Mouse (Mus musculus): ENCODE measurements around the gene Mast1. TPM values are rescaled to one million over a fixed set of nuclear protein-coding genes. Genes with fewer than 3 reads are reported as not detected.

The Mast1 gene
- total RNA-seq, 2 experiments from 2014 or later: 75.6 to 83.6 TPM

DNA sequence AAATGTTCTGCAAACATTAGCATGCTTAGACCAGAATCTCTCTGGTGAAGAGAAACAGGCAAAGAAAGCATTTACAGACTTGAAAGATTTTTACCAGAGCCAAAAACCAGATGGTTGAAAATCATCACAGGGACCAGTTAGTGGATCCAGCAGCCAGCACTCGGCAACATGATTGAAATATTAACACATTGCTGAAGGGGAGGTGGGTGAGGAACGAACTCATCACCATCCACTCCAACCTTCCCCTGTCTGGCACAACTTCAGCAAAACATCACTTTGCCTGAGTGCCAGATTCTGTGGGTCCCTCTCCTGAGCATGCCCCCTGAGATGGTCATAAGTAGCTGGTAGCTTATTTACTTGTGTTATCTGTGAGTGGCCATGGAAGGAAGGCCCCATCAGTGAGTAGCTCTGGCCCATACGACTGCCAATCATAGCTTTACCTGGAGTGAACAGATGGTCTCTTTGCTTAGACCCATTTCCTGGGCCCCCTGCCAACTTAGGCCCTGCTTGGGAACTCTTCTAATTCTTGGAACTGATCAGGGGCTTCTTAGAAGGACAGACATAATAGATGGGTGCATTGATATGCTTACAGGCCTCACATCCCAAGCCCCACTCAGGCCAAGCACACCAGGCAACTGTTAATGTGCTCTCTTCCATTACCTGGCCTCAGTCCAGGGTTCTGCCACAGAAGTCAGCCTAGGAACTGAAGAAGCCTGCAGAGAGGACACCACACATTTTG, 59.7 kb downstream of the Mast1 start:
- no peak for DNase-seq (ENCODE audit: low spot score in 2 of 2)

DNA sequence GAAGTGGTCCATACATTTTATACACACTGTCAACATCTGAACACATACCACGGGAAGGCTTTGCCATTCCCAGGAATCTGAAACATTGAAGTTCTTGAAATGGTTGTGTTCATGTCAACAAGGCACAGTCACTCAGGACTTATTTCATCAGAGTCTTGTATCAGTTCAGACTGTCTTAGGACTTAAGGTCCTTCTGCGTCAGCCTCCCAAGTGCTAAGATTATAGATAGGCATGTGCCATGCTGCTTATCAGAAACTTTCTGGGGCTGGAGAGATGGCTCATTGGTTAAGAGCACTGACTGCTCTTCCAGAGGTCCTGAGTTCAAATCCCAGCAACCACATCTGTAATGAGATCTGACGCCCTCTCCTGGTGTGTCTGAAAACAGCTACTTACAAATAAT, 62.8 kb downstream of the Mast1 start:
- DNase-seq (ENCODE audit: low spot score in 2 of 2): no peak

DNA sequence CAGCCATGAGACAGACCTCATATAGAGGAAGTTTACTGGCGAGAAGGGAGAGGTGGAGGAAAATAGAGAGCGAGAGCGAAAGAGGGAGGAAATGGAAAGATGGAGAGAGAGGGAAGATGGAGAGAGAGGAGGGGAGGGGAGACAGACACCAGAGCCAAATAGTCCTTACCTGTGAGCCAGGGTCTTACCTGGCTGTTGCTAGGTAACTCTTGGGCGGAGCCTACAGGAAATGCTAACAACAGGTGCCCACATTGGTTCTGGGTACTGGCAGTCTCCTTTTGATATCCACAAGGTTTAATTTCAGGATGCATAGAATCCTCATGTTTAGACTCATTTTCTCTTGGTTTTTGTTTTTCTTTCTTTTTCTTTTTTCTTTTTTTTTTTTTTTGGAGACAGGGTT, 64.1 kb downstream of the Mast1 start:
- no peak for DNase-seq (ENCODE audit: low spot score in 2 of 2)

DNA sequence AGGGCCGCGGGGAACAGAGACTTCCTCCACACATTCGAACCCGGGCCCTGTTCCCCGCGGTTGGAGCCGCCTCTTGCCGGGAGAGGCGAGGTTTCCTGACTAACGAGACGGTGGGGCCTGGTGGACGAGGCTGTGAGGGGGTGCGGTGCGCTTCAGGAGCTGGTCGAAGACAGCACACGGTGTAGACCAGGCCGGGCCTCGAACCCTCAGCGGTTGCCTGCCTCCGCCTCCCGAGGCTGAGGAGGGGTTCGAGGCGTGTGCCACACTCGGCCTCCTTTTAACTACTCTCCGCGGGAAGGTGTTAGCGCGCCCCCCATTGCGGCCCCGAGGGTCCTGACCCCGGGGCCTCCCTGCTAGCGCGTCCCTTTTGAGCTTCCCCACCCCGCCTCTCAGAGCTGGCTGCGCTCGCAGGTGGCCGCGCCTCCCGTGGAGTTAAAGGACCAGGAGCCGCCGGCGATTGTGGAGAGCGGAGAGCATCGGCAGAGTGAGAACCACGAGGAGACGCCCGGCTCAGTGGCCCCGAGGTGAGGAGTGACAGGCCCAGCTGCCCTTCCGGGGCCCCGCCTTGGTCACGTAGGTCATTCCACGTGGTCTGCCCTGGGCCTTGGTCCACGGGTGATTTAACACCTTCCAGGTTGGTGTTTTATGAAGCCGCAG, 64.7 kb downstream of the Mast1 start:
- DNase-seq (ENCODE audit: low spot score in 2 of 2): no peak

DNA sequence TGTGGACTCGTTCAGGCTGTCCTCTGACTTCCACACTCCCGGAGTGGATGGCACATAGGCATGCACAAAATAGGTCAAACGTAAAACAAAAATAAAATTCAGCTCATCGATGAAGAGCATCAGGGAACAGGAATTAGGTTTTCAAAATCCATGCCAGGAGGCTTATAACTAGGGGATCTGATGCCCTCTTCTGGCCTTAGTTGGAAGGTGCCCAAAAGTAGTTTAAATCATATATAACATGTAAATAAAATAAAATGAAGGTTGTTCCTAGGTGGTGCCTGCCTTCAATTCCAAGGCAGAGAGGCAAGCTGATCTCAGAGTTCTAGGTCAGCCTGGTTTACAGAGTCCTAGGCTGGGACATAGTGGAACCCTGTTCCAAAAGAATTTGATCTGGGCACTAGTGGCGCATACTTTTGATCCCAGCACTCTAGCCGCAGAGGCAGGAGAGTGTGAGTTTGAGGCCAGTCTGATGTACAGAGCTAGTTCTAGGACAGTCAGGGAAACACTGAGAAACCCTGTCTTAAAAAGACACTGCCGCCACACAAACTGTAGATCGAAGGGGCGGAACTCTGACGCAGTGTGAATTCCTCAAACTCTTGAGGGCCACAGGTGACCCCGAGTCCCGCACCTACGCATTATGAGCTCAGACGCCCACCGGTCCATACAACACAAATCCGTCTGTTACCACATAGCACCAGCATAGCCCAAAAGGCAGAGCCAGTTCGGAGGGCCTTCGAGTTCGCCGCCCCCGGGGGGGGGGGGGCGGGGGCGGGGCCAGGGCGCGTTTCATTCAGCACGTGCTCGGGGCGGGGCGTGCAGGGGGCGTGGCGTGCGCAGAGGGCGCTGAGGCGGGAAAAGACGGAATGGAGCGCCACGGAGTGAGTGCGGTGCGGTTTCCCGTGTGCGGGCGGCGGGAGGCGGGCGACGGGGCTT, 65.5 kb downstream of the Mast1 start, which contains the start of gene Syce2:
TSS of gene Syce2 (plus strand) at position 736 of the 933 bp plus-strand sequence.
- peak; percentile 48 to 49 for DNase-seq (ENCODE audit: low spot score in 2 of 2)

Small RNA genes lying within 50 kb of the gene (microRNA-seq; reads per million reads assigned to microRNA genes)
- gene Gm24197 (2.5 to 3.2 reads per million in 2 experiments), gene Mir7069 (8.7 to 12.3 reads per million in 2 experiments)

Other genes starting within 250 kb of the Mast1 start
- 10 to 100 TPM; 93.7 to 99.0 TPM for gene Nacc1, start 249.5 kb downstream of the Mast1 start, total RNA-seq (2021)
- 1 to 10 TPM; 2.6 TPM for gene Lyl1, start 235.9 kb downstream of the Mast1 start, total RNA-seq (2021)
- gene G430095P16Rik, start 214.4 kb downstream of the Mast1 start, total RNA-seq (2021): not detected
- 100 to 1,000 TPM; 291 to 300 TPM for gene Nfix, start 137.0 kb downstream of the Mast1 start, total RNA-seq (2021)
- gene Dand5, start 114.5 kb downstream of the Mast1 start, total RNA-seq (2021): 10 to 100 TPM; 10.2 to 10.8 TPM
- 10 to 100 TPM; 26.6 to 28.5 TPM for gene Gadd45gip1, start 105.8 kb downstream of the Mast1 start, total RNA-seq (2021)
- gene Rad23a, start 96.7 kb downstream of the Mast1 start, total RNA-seq (2021): 10 to 100 TPM; 78.9 to 79.8 TPM
- 100 to 1,000 TPM; 456 to 475 TPM for gene Calr, start 90.4 kb downstream of the Mast1 start, total RNA-seq (2021)
- 10 to 100 TPM; 45.8 to 48.2 TPM for gene Farsa, start 80.4 kb downstream of the Mast1 start, total RNA-seq (2021)
- gene Syce2, start 65.2 kb downstream of the Mast1 start, total RNA-seq (2021): 1 to 10 TPM; 6.7 to 8.4 TPM
- 10 to 100 TPM; 34.8 to 39.1 TPM for gene Gcdh, start 43.4 kb downstream of the Mast1 start, total RNA-seq (2021)
- under 1 TPM in 1 of 2 experiments, not detected in 1; 0.28 TPM for gene Klf1, start 35.4 kb downstream of the Mast1 start, total RNA-seq (2021)
- 1 to 10 TPM; 3.2 to 3.7 TPM for gene Dnase2a, start 28.8 kb downstream of the Mast1 start, total RNA-seq (2021)
- gene Rtbdn, start 9.6 kb upstream of the Mast1 start, total RNA-seq (2021): 1 to 10 TPM in 1 of 2 experiments, under 1 TPM in 1; 0.91 to 1.3 TPM
- not detected for gene Gm49661, start 32.1 kb upstream of the Mast1 start, total RNA-seq (2021)
- 100 to 1,000 TPM; 338 to 344 TPM for gene Prdx2, start 32.2 kb upstream of the Mast1 start, total RNA-seq (2021)
- gene Rnaseh2a, start 32.4 kb upstream of the Mast1 start, total RNA-seq (2021): 10 to 100 TPM; 45.8 to 59.8 TPM
- 100 to 1,000 TPM; 119 to 130 TPM for gene Junb, start 41.4 kb upstream of the Mast1 start, total RNA-seq (2021)
- gene Hook2, start 53.2 kb upstream of the Mast1 start, total RNA-seq (2021): 1 to 10 TPM; 9.6 to 9.7 TPM
- gene Best2, start 77.2 kb upstream of the Mast1 start, total RNA-seq (2021): not detected
- gene Asna1, start 87.9 kb upstream of the Mast1 start, total RNA-seq (2021): 100 to 1,000 TPM; 130 to 138 TPM
- 100 to 1,000 TPM; 129 to 134 TPM for gene Trir, start 89.5 kb upstream of the Mast1 start, total RNA-seq (2021)
- 100 to 1,000 TPM; 171 to 176 TPM for gene Tnpo2, start 99.6 kb upstream of the Mast1 start, total RNA-seq (2021)
- 10 to 100 TPM; 16.2 to 17.5 TPM for gene Fbxw9, start 122.7 kb upstream of the Mast1 start, total RNA-seq (2021)
- not detected for gene Gm5741, start 130.6 kb upstream of the Mast1 start, total RNA-seq (2021)
- gene Dhps, start 134.4 kb upstream of the Mast1 start, total RNA-seq (2021): 10 to 100 TPM; 63.8 to 68.7 TPM
- gene Wdr83os, start 143.4 kb upstream of the Mast1 start, total RNA-seq (2021): 10 to 100 TPM; 58.4 to 64.3 TPM
- gene Wdr83, start 143.9 kb upstream of the Mast1 start, total RNA-seq (2021): 10 to 100 TPM; 24.3 to 24.5 TPM
- 10 to 100 TPM; 30.8 to 36.9 TPM for gene Man2b1, start 145.9 kb upstream of the Mast1 start, total RNA-seq (2021)
- 1 to 10 TPM; 7.8 to 8.8 TPM for gene Zfp791, start 185.7 kb upstream of the Mast1 start, total RNA-seq (2021)
- not detected for gene Cks1brt, start 214.6 kb upstream of the Mast1 start, total RNA-seq (2021)

Data from left cerebral cortex, adult 18-20 months (tissue).